16 mouse cellular contexts compared by ENCODE assay signal in the genomic region with DNA sequence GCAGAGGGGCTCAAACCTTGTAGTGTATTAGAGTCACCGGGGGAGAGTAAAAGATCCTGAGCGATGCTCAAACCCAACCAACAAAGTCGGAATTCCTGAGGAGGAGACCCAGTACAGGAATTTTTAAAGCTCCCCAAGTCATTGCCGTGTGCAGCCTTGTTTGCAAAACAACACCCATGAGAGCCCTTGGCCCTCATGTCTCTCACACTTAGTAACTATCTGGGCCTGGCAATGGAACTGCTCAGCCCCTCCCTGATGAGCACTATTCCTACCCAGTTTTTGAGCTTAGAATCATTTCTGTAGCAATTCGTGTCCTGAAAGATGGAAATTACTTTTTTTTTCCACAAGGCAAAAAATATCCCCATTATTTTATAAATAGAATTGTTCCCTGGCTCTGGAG.
"Had no signal": no experiment of that assay in that cellular context is flagged by ENCODE, and none has a peak within 500 bp of the region (broad histone marks: within the 10 kb centered on the region; RNA-seq: fewer than 3 reads in every experiment).

No protein-coding gene starts in this region.

- H3K36me3 ChIP-seq: neural tube, embryonic 12.5 days; neural tube, embryonic 13.5 days; stomach, embryonic 15.5 days had no signal

- H3K4me2 ChIP-seq: neural tube, embryonic 12.5 days; neural tube, embryonic 13.5 days; stomach, embryonic 15.5 days had no signal

- H3K4me3 ChIP-seq: neural tube, embryonic 12.5 days; neural tube, embryonic 13.5 days; stomach, embryonic 15.5 days had no signal

- H3K9me3 ChIP-seq: neural tube, embryonic 12.5 days; neural tube, embryonic 13.5 days; stomach, embryonic 15.5 days had no signal

- H3K4me1 ChIP-seq: stomach, embryonic 15.5 days had no signal

- H3K27ac ChIP-seq: neural tube, embryonic 12.5 days; neural tube, embryonic 13.5 days; stomach, embryonic 15.5 days; stomach, postnatal 0 days had no signal

- H3K27me3 ChIP-seq: neural tube, embryonic 12.5 days; neural tube, embryonic 13.5 days; stomach, embryonic 15.5 days had no signal

- DNase-seq: retina, postnatal 1 day; right cerebral cortex, adult 18-20 months; right cerebral cortex, postnatal 14 days; right cerebral cortex, postnatal 25 days; right cerebral cortex, postnatal 4 days; spleen, adult 18-20 months; thymus, adult 18-20 months; thymus, adult 2 months; thymus, postnatal 14 days; thymus, postnatal 25 days; thymus, postnatal 36 days; thymus, postnatal 4 days had no signal

- H3K9ac ChIP-seq: neural tube, embryonic 12.5 days; neural tube, embryonic 13.5 days; stomach, embryonic 15.5 days had no signal
